Mouse (Mus musculus): ENCODE data around the gene Clhc1.

- TF ChIP-seq CTCF (IDR thresholded peaks at IDR 0.05; ENCODE audit: control insufficient read depth, insufficient read depth, low read length) (no peak), POLR2A (IDR thresholded peaks at IDR 0.05; ENCODE audit: borderline replicate concordance, control insufficient read depth, low read depth, low read length) (no peak)
Observed at GRCm38 (mm10) chr11:29614217-29614924, 66.6 kb downstream of the Clhc1 start.

All from bone marrow, adult 2 months (tissue).